Mouse (Mus musculus): Measurements from ENCODE around the gene Smim24. TPM values are rescaled to one million over a fixed set of nuclear protein-coding genes. Genes with fewer than 3 reads are reported as not detected.
A peak's percentile ranks its signal among the peaks of the same experiment; 100 is the strongest.

Smim24 gene
- total RNA-seq, 2 experiments from 2014 or later, result 0.89 to 1.5 TPM

DNA sequence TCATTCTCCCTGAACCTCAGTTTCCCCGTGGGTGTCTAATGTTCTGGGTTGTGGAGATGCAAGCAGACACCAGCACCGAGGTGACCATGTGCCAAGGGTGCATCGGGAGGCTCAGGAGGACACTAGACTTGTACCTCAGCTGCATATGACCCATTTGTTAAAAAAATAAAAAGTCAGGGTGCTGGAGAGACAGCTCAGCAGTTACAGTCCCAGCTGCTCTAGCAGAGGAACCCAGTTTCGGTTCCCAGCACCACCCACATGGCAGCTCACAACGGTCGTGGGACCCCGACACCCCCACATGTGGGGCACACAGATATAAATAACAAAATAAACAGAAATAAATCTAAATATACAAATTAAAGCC lies 35.6 kb downstream of the Smim24 start:
- DNase-seq (ENCODE audit: low spot score in 2 of 2), result no peak
- intact Hi-C loops (cut with DNase I), result no loop called here

DNA sequence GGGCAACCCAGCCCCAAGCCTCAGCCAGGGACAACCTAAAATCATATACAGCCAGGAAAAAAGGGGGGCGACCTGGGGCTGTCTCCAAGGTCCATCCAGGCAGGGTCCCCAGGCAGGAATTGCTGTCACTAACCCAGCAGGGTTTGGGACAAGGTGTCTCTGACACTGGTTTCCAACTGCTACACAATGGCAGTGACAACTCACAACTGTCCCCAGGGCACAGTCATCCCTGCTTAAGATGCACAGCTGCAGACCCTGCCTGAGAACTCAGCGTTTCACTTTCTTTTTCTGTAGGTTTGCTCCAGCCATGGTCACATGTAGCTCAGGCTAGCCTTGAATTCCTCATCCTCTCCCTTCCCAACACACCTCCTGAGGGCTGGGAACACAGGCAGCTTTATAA lies 36.2 kb downstream of the Smim24 start:
- no peak for DNase-seq (ENCODE audit: low spot score in 2 of 2)
- intact Hi-C loops (cut with DNase I), result no loop called here

DNA sequence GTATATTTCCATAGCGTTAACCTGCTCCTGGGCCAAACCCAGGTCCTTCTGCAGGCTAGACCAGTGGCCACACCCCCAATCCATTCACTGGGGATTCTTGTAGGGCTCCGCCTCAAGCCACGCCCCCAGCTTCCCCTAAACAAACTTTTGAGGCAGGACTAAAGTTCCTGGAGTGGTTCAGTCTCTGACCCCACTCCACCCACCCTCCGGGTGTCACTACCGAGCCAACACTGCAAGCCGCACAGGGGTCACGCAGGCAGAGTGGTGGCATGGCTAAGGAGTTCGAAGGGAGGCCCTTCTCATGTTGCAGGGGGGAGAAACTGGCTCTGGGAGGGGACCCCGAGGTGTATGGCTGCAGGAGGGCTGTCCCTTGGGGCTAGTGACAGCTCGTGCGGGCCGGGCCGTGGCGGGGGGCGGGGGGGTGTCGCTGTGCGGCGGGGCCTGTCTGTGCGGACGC lies 36.8 kb downstream of the Smim24 start:
- intact Hi-C loops (cut with DNase I), result loop anchor here (2.0 kb wide), 1 partner anchor 21 kb away; no protein-coding TSS in a partner anchor
- peak in 1 of 2 experiments; percentile 79 for DNase-seq (ENCODE audit: low spot score in 2 of 2)

DNA sequence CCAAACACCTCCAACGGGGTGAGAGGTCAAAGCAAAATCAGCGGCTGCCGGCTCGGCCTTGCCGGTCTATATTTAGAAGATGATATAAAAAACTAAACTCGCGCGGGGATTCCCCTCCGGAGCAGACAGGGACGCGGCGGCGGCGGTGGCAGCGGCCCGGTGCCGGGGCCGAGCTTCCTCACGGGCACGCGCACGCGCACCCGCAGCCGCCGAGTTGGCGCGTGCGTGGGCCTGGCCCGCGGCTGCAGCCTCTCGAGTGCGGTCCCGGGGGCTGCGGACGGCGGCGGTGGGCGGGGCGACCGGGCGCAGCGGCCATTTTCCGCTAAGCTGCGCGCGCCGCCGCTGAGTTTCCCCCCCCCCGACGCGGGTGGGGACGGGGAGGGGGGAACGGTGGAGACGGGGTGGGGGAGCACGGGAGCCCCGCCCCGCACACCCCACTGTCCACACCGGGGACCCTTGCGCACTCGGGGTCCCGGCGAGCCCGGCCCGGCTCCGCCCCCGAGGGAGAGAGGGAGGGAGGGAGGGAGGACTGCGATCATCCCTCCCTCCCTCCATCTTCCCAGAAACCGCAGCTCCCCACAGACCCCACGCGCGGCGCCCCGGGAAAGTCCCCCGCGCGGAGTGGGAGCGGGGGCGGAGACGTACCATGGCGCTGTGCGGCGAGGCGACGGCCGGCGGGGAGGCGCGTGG lies 37.4 kb downstream of the Smim24 start:
- DNase-seq (ENCODE audit: low spot score in 2 of 2), result peak; percentile 82 to 84
- intact Hi-C loops (cut with DNase I), result loop anchor here (2.0 kb wide), 1 partner anchor 21 kb away; no protein-coding TSS in a partner anchor

DNA sequence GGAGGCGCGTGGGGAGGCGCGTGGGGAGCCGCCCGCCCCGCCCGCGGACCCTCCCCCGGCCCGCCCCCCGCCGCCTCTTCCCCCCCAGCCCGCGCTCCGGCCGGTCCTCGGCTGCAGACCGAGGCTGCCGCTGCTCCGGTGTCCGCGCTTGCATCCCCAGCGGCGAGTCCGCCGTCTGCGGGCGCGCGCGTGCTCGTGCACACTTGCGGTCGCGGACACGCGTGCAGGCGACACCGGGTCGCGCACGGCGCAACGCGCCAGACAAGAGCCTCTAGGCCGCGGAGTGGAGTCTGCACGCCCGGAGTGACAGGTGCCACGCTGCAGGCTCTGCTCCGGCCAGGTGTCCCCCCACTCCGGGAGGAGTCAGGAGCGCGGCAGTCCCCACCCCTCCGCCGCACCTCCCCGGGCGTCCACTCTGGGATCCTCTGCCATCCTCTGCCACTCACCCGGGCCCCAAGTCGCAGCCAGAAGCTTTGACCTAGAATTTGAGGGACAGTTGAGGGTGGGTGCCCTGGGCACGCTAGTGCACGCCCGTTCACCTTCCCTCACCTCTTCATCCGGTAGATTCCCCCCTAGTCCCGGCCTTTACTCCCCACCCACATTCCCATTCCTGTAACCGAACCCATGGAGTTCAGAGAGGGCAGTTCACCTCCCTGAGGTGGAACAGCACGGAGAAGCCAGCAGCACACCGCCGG lies 38.1 kb downstream of the Smim24 start:
- intact Hi-C loops (cut with DNase I), result loop anchor here (2.0 kb wide), 1 partner anchor 22 kb away; no protein-coding TSS in a partner anchor

DNA sequence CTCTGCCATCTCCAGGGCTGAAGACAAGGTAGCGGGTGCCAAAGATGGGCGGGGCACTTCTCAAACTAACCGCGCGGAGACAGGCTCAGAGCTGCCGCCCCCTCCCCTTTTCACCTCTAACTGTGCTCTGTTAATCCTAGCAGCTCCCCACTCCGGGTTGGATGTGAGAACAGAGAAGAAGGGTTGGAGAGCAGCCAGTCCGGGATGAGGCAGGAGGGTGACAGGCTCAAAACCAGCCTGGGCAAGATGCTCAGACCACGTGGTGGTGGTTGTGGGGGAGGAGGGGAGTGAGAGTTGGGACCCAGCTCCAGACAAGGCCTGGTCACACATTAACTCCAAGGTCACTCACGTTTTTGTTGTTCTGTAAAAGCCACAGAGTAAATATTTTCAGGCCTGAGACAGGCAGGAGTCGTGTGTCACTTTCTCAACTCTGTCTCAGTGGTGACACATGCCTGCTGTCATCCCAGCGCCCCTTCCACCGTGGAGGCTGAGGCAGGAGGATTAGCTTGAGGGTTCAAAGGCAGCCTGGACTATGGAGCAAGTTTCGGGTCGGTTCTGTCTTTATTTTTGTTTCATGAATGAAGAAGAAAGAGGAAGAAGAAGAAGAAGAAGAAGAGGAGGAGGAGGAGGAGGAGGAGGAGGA lies 38.8 kb downstream of the Smim24 start:
- intact Hi-C loops (cut with DNase I), result loop anchor here (2.0 kb wide), 1 partner anchor 23 kb away; no protein-coding TSS in a partner anchor

More for the DNA sequence above, 38.1 kb downstream of the Smim24 start:
- DNase-seq (ENCODE audit: low spot score in 2 of 2), result peak; percentile 69 to 77

DNA sequence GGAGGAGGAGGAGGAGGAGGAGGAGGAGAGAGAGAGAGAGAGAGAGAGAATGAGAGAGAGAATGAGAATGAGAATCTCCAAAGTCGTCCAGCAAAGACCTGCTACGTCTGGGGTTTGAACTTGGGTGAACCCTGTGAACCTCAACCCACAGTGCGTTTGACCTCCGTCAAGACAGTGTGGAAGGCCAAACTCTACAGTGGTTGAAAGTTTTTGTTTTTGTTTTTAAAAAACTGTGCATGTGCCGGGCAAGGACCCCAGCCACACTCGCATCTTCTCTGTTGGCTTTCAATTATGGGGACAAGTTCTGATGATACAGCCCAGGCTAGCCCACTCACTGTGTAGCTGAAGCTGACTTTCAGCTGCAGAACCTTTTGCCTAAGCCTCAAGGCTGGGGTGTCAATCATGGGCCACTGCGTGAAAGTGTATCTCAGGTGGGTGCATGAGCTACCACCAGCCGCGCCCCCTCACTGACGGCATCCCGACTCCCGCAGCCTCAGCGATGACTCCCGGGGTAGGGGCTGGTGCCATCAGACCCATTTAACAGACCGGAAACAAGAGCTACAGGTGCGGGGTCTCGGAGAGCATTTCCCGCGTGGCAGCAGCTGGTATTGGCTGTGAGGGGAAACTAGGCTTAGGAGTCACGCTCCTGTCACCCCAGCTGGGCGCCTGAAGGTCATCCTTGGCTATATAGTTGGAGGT lies 39.5 kb downstream of the Smim24 start:
- DNase-seq (ENCODE audit: low spot score in 2 of 2), result no peak
- intact Hi-C loops (cut with DNase I), result no loop called here

More for the DNA sequence above, 38.8 kb downstream of the Smim24 start:
- DNase-seq (ENCODE audit: low spot score in 2 of 2), result no peak

DNA sequence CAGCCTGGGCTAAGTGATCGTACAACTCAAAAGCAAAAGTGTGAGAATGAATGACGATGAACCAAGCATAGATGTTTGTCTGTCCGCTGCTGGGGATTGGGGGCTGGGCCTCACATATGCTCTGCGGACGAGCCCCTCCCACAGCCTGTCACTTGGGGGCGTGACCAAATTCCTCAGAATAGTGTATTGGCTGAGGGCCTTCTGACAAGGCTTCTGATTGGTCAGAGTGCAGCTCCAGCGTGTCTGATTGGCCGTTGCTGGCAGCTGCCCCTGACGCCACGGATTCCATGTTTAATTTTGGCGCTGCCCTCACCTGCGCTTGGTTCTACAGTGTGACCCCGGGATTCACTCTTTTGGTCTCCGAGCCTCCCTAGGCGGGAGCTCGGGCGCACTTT lies 40.0 kb downstream of the Smim24 start:
- DNase-seq (ENCODE audit: low spot score in 2 of 2), result peak; percentile 93 to 99
- intact Hi-C loops (cut with DNase I), result no loop called here

DNA sequence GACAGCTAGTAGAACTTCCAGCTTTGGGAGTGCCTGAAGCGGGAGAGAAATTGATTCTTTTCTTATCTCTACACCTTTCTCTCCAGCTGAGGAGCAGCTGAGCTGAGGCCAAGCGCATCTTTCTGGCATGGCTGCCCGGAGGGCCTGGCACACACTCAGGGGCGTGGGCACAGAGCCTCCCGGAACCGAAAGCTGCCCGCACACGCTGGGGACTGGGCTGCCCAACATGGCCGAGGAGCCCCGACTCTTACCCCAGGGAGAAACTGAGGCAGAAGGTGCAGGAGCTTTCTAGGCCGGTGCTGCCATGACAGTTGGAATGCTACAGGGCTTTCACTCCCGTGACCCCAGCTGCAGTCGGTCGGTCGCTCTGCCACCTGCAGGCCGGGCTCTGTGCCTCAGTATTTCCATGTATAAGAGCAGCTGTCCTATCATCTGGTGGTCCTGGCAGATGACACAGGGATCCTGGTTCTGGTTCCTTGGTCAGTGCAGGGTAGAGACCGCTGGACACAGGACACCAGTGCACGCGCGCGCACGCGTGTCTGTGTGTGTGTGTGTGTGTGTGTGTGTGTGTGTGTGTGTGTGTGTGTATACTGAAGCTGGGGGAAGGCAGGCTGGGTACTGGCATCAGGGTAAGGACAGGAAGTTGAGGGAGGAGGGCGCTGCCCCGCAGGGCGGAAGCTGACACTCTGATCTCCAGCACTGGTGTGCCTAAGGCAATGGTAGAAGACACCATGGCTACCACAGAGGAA lies 40.9 kb downstream of the Smim24 start:
- intact Hi-C loops (cut with DNase I), result no loop called here
- no peak for DNase-seq (ENCODE audit: low spot score in 2 of 2)

DNA sequence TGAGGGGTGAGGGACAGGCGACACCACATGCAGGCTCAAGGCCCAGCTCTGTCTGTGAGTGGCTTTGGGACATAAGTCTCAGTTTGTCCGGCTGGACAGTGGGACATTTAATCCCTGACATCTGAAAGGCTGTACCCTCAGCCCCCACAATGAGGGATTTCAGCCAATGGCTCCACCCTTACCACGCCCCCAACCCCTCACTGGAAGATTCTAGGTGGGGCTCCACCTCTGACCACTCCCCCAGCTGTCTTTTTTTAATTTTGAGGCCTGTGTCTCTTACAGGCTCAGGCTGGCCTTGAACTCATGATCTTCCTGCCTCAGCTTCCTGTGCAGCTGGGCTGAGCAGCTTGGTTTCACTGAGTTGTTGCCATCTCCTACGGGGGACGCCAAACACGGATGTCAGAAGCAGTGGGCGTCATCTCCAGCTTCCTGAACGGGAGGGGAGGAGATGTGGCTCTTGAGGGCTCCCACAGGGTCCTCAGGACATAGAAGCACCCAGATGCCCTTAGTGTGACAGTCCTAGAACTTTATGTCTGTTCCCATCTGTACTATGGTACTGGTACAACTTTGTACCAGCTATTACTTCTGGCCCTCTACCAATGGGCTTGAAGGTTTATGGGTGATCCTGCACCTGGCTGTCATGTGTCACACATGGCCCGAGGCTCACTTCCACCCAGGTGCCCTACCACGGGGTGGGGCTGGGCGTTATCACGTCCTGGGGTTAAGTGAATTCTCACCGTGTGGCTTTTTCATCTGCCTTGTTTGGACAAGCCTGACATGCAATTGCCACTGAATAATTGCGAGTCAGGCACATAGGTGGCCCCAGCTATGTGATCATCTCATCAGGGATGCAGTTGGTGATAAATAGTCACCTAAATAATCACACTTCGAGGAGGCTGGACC lies 41.8 kb downstream of the Smim24 start:
- intact Hi-C loops (cut with DNase I), result no loop called here
- DNase-seq (ENCODE audit: low spot score in 2 of 2), result no peak

DNA sequence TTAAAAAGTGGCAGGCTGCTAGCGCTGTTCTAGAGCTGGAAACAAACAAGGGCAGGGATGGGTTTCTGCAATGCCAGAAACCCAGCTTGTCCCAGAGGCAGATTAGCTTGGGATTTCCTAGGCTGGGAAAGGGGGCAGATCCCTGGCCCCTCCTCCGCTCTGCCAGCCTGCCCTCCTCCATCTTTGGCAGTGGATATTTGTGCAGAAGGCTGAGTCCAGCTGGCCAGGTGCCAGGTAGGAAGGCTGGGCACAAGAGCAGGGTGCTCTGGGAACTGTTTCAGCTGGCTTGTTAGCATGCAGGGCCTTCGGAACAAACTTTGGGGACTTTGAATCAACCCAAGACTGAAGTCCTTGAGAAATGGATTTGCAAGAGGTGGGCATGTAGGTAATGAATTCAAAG lies 42.6 kb downstream of the Smim24 start:
- intact Hi-C loops (cut with DNase I), result no loop called here
- DNase-seq (ENCODE audit: low spot score in 2 of 2), result peak; percentile 64 to 80

DNA sequence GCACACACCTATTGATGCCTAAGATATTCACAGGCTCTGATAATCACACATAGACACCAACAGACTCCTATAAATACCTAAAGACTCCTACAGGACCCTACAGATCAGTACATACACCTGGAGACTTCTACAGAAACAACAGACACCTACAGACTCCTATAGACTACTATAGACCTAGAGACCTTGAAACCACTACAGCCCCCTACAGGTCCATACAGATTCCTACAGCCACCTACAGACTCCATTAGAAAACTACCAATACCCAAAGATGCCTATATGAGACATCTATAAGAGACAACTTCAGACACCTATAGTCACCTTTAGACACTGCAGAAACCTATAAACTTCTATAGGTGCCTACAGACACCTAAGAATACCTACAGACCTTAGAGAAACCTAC lies 48.2 kb downstream of the Smim24 start:
- no peak for DNase-seq (ENCODE audit: low spot score in 2 of 2)
- intact Hi-C loops (cut with DNase I), result no loop called here

Small RNA genes within 50 kb of the gene (microRNA-seq; reads per million reads assigned to microRNA genes)
- gene Mir1191b (0 reads per million in 2 experiments), gene Mir6913 (1.2 to 2.0 reads per million in 2 experiments)

Other genes starting within 250 kb of the Smim24 start
- gene Pias4, start 225.1 kb upstream of the Smim24 start, total RNA-seq (2021), result 10 to 100 TPM; 26.6 to 28.7 TPM
- gene Eef2, start 216.4 kb upstream of the Smim24 start, total RNA-seq (2021), result 100 to 1,000 TPM; 854 to 872 TPM
- 10 to 100 TPM; 71.3 to 77.7 TPM for gene Dapk3, start 210.0 kb upstream of the Smim24 start, total RNA-seq (2021)
- not detected for gene 4930442H23Rik, start 209.2 kb upstream of the Smim24 start, total RNA-seq (2021)
- under 1 TPM in 1 of 2 experiments, not detected in 1; 0.23 TPM for gene Nmrk2, start 191.0 kb upstream of the Smim24 start, total RNA-seq (2021)
- 100 to 1,000 TPM; 194 to 208 TPM for gene Atcay, start 162.2 kb upstream of the Smim24 start, total RNA-seq (2021)
- gene Zfr2, start 159.9 kb upstream of the Smim24 start, total RNA-seq (2021), result 10 to 100 TPM; 57.2 to 63.1 TPM
- 100 to 1,000 TPM; 191 to 194 TPM for gene Matk, start 140.1 kb upstream of the Smim24 start, total RNA-seq (2021)
- 10 to 100 TPM; 42.5 to 47.3 TPM for gene Mrpl54, start 126.1 kb upstream of the Smim24 start, total RNA-seq (2021)
- gene Apba3, start 126.1 kb upstream of the Smim24 start, total RNA-seq (2021), result 10 to 100 TPM; 38.6 to 40.0 TPM
- under 1 TPM; 0.23 to 0.30 TPM for gene Tjp3, start 101.5 kb upstream of the Smim24 start, total RNA-seq (2021)
- gene Pip5k1c, start 100.1 kb upstream of the Smim24 start, total RNA-seq (2021), result 100 to 1,000 TPM; 402 to 420 TPM
- 10 to 100 TPM; 27.8 to 28.4 TPM for gene Cactin, start 71.9 kb upstream of the Smim24 start, total RNA-seq (2021)
- 1 to 10 TPM; 1.2 to 1.4 TPM for gene Tbxa2r, start 64.3 kb upstream of the Smim24 start, total RNA-seq (2021)
- under 1 TPM; 0.92 to 0.96 TPM for gene Gipc3, start 49.8 kb upstream of the Smim24 start, total RNA-seq (2021)
- gene Hmg20b, start 42.6 kb upstream of the Smim24 start, total RNA-seq (2021), result 10 to 100 TPM; 23.5 to 28.4 TPM
- 10 to 100 TPM; 39.3 to 41.1 TPM for gene Mfsd12, start 35.6 kb upstream of the Smim24 start, total RNA-seq (2021)
- 1 to 10 TPM in 1 of 2 experiments, under 1 TPM in 1; 0.78 to 2.2 TPM for gene 4930404N11Rik, start 27.2 kb upstream of the Smim24 start, total RNA-seq (2021)
- gene Fzr1, start 14.5 kb upstream of the Smim24 start, total RNA-seq (2021), result 10 to 100 TPM; 63.5 to 70.2 TPM
- gene Dohh, start 8.6 kb upstream of the Smim24 start, total RNA-seq (2021), result 10 to 100 TPM; 83.7 to 87.7 TPM
- gene Gm48551, start 8.6 kb upstream of the Smim24 start, total RNA-seq (2021), result 1 to 10 TPM; 3.5 to 4.2 TPM
- 1 to 10 TPM; 4.0 to 4.1 TPM for gene Gm48552, start 4.0 kb upstream of the Smim24 start, total RNA-seq (2021)
- gene Nfic, start 62.6 kb downstream of the Smim24 start, total RNA-seq (2021), result 10 to 100 TPM; 81.1 to 87.3 TPM
- 100 to 1,000 TPM; 285 to 286 TPM for gene Celf5, start 89.7 kb downstream of the Smim24 start, total RNA-seq (2021)
- gene Ncln, start 103.3 kb downstream of the Smim24 start, total RNA-seq (2021), result 10 to 100 TPM; 76.4 to 77.0 TPM
- under 1 TPM; 0.53 to 0.73 TPM for gene S1pr4, start 107.1 kb downstream of the Smim24 start, total RNA-seq (2021)
- gene Gna15, start 131.2 kb downstream of the Smim24 start, total RNA-seq (2021), result 1 to 10 TPM; 2.0 to 3.1 TPM
- gene Gna11, start 152.1 kb downstream of the Smim24 start, total RNA-seq (2021), result 100 to 1,000 TPM; 101 to 107 TPM
- 100 to 1,000 TPM; 630 to 638 TPM for gene Aes, start 166.4 kb downstream of the Smim24 start, total RNA-seq (2021)
- gene Tle2, start 181.5 kb downstream of the Smim24 start, total RNA-seq (2021), result 10 to 100 TPM; 28.8 to 30.3 TPM
- 1 to 10 TPM; 4.2 to 5.8 TPM for gene Tle6, start 208.0 kb downstream of the Smim24 start, total RNA-seq (2021)
- gene BC025920, start 213.2 kb downstream of the Smim24 start, total RNA-seq (2021), result 1 to 10 TPM; 3.1 to 3.8 TPM
- 10 to 100 TPM; 22.1 to 25.3 TPM for gene Sirt6, start 234.7 kb downstream of the Smim24 start, total RNA-seq (2021)
- 10 to 100 TPM; 35.9 to 36.7 TPM for gene Ankrd24, start 235.5 kb downstream of the Smim24 start, total RNA-seq (2021)